Mouse (Mus musculus) midbrain, embryonic 14.5 days (tissue): Measurements from ENCODE around the gene Foxk2. TPM values are rescaled to one million over a fixed set of nuclear protein-coding genes. Genes with fewer than 3 reads are reported as not detected.
"Not testable (repeated sequence)": the region's sequence is repeated elsewhere in the genome, so short reads cannot be mapped to it uniquely, and the experiment has no call there.

Experiments
- ATAC-seq: fragments of 200-750 bp; cut with Nextera tagmentation; 2 replicates; pipeline ENCODE4 v1.8.0; 2017; ENCODE audit warnings: moderate number of reproducible peaks, moderate library complexity; ENCODE audit not compliant: low FRiP score, low TSS enrichment
- DNase-seq: peaks from one replicate; pipeline ENCODE4 v3.0.0-alpha.2; 2015
- H3K27ac ChIP-seq: fragments of 300-500 bp; sonication (generic); replicated peaks from 2 replicates; pipeline ENCODE4 v1.5.1; 2014; ENCODE audit warnings: mild to moderate bottlenecking, low read depth, low read length, moderate library complexity
- H3K27me3 ChIP-seq: fragments of 300-500 bp; sonication (generic); 2 replicates; pipeline ENCODE4 v1.6.1; 2014; ENCODE audit warnings: low read length, control low read depth, mixed read lengths; ENCODE audit not compliant: control insufficient read depth, insufficient read depth
- H3K36me3 ChIP-seq: fragments of 300-500 bp; sonication (generic); 2 replicates; pipeline ENCODE4 v1.6.1; 2014; ENCODE audit warnings: low read length, control low read depth; ENCODE audit not compliant: control insufficient read depth, insufficient read depth
- H3K4me1 ChIP-seq: fragments of 300-500 bp; sonication (generic); 2 replicates; pipeline ENCODE4 v1.6.1; 2014; ENCODE audit warnings: mild to moderate bottlenecking, antibody characterized with exemption, low read length, control low read depth; ENCODE audit not compliant: control insufficient read depth, insufficient read depth
- H3K4me2 ChIP-seq: fragments of 300-500 bp; sonication (generic); 2 replicates; pipeline ENCODE4 v1.6.1; 2014; ENCODE audit warnings: mild to moderate bottlenecking, low read length, moderate library complexity
- H3K4me3 ChIP-seq: fragments of 300-500 bp; sonication (generic); replicated peaks from 2 replicates; pipeline ENCODE4 v1.5.1; 2014; ENCODE audit warnings: low read depth, low read length
- H3K9ac ChIP-seq: fragments of 300-500 bp; sonication (generic); replicated peaks from 2 replicates; pipeline ENCODE4 v1.6.1; 2014; ENCODE audit warnings: mild to moderate bottlenecking, low read length, moderate library complexity
- H3K9me3 ChIP-seq: fragments of 300-500 bp; sonication (generic); 2 replicates; pipeline ENCODE4 v1.6.1; 2016; ENCODE audit warnings: low read length, control low read depth, mixed read lengths; ENCODE audit not compliant: control insufficient read depth
- WGBS: fragments of 180-500 bp; shearing (Covaris S2); extraction: QIAGEN DNeasy Blood & Tissue Kit; methylation state at CpG from one replicate; pipeline ENCODE4 v1.1.7; 2014; 5-methylcytosine and 5-hydroxymethylcytosine counted together
- polyA plus RNA-seq: library from polyadenylated mRNA; unstranded; fragments of >200 nt; fragmentation: Nextera tagmentation; extraction: Ambion mirVana; gene quantifications from 2 replicates; pipeline ENCODE4 v1.2.1, GENCODE M21; 2014

Gene Foxk2
- polyA plus RNA-seq, 1 experiment from 2014 or later, result 16.6 TPM

- DNase-seq (no peak), ATAC-seq (no peak)
- WGBS, result 91% methylated on average over 6 of the region's 6 CpGs
- Histone ChIP-seq H3K9me3 (no peaks in the 10 kb centered on the region; the same call in 1 of the 2 replicates), H3K9ac (no peak overlapping the region), H3K4me1 (no peaks in the 10 kb centered on the region), H3K4me3 (no peak overlapping the region), H3K27me3 (no peaks in the 10 kb centered on the region), H3K4me2 (no peak overlapping the region), H3K36me3 (peaks cover 77% of the 10 kb centered on the region), H3K27ac (no peak overlapping the region)
Observed at GRCm38 (mm10) chr11:121305371-121305770, 45.6 kb downstream of the Foxk2 start.

DNA sequence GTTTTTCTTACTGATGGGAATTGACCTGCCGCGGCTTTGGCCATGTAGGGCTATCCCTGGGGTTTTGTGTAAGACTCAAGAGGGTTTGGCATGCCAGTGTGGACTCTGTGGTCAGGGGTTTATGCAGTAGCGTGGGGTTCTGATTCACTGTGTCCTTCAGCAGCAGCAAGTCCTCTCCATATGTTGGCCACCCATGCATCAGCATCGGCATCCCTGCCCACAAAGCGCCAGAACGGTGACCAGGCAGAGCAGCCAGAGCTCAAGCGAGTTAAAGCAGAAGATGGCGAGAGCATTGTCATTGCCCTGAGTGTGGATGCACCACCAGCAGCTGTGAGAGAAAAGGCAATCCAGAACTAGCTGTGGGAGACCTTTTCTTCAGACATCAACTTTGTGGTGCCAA, 46.8 kb downstream of the Foxk2 start:
- no peak overlapping the region for H3K9ac ChIP-seq
- no peaks in the 10 kb centered on the region; the same call in 1 of the 2 replicates for H3K9me3 ChIP-seq
- no peak for ATAC-seq
- peaks cover 71% of the 10 kb centered on the region for H3K36me3 ChIP-seq
- H3K4me2 ChIP-seq, result no peak overlapping the region
- no peak overlapping the region for H3K4me3 ChIP-seq
- H3K4me1 ChIP-seq, result no peaks in the 10 kb centered on the region
- no peaks in the 10 kb centered on the region for H3K27me3 ChIP-seq
- H3K27ac ChIP-seq, result no peak overlapping the region
- no peak for DNase-seq
- WGBS, result 95% methylated on average over 8 of the region's 8 CpGs

DNA sequence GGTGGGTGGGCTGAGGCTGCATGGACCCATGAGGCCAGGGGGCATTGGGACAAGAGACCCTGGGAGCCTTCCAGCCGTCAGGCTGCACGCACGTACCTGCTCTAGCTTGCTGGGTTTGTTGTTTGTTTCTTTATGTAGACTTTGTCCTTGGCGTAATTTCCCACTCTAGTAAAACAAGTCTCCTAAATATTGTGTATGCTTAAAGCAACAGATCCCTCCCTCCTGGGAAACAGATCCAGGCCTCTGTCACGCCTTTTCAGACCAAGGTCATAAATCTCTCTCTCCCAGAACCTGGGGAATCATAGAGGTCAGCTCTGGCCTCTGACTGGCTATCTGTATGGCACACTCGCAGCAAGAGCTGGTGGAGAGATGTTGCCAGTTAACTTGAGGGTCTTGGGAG, 47.9 kb downstream of the Foxk2 start:
- DNase-seq, ATAC-seq, H3K27ac ChIP-seq, H3K27me3 ChIP-seq, H3K4me1 ChIP-seq, H3K4me3 ChIP-seq, H3K4me2 ChIP-seq, H3K9me3 ChIP-seq, H3K9ac ChIP-seq: not testable (repeated sequence)
- peaks cover 62% of the 10 kb centered on the region for H3K36me3 ChIP-seq
- 97% methylated on average over 6 of the region's 6 CpGs for WGBS

- WGBS, result 88% methylated on average over 1 of the region's 1 CpGs
- peaks cover 39% of the 10 kb centered on the region for H3K36me3 ChIP-seq
Observed at GRCm38 (mm10) chr11:121326034-121326433, 66.2 kb downstream of the Foxk2 start.

DNA sequence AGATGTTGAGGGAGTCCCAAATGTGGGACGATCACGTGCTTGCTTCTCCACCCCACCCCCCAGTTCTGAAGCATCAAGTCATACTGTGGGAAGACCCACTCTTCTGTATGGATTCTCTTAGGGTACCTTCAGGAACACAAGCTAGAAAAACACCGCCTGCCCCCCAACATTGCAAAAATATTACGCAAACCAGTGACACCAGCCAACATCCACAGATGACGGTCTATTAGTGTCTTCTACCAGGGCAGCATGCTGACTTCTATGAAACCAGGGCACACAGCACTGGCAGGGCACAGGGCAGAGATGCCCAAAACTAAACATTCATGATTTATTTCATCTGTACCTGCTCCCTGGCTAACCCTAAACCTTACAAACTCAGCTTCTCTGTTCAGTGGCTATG, 66.9 kb downstream of the Foxk2 start:
- 95% methylated on average over 5 of the region's 5 CpGs for whole genome bisulfite sequencing
- Histone ChIP-seq H3K4me1 (no peaks in the 10 kb centered on the region), H3K4me3 (no peak overlapping the region), H3K27me3 (no peaks in the 10 kb centered on the region), H3K27ac (no peak overlapping the region), H3K9me3 (no peaks in the 10 kb centered on the region), H3K36me3 (peaks cover 39% of the 10 kb centered on the region), H3K4me2 (no peak overlapping the region), H3K9ac (no peak overlapping the region)
- DNase-seq (no peak), ATAC-seq (no peak)

More at GRCm38 (mm10) chr11:121326034-121326433, 66.2 kb downstream of the Foxk2 start:
- Histone ChIP-seq H3K4me2 (no peak overlapping the region), H3K9ac (no peak overlapping the region), H3K4me3 (no peak overlapping the region), H3K9me3 (no peaks in the 10 kb centered on the region), H3K27ac (no peak overlapping the region), H3K27me3 (no peaks in the 10 kb centered on the region), H3K4me1 (no peaks in the 10 kb centered on the region)
- ATAC-seq (no peak), DNase-seq (no peak)

- Histone ChIP-seq H3K9ac (no peak overlapping the region), H3K4me2 (no peak overlapping the region), H3K36me3 (peaks cover 50% of the 10 kb centered on the region), H3K4me3 (no peak overlapping the region), H3K27ac (no peak overlapping the region), H3K27me3 (no peaks in the 10 kb centered on the region), H3K9me3 (no peaks in the 10 kb centered on the region), H3K4me1 (no peaks in the 10 kb centered on the region)
- WGBS, result 99% methylated on average over 9 of the region's 9 CpGs
- DNase-seq (no peak), ATAC-seq (no peak)
Observed at GRCm38 (mm10) chr11:121328206-121328605, 68.4 kb downstream of the Foxk2 start.

- Histone ChIP-seq H3K27ac (no peak overlapping the region), H3K36me3 (peaks cover 54% of the 10 kb centered on the region), H3K9ac (no peak overlapping the region), H3K27me3 (no peaks in the 10 kb centered on the region), H3K9me3 (no peaks in the 10 kb centered on the region), H3K4me1 (no peaks in the 10 kb centered on the region), H3K4me3 (no peak overlapping the region), H3K4me2 (no peak overlapping the region)
- no peak for DNase-seq
- ATAC-seq, result no peak
Observed at GRCm38 (mm10) chr11:121328619-121329018, 68.8 kb downstream of the Foxk2 start.

DNA sequence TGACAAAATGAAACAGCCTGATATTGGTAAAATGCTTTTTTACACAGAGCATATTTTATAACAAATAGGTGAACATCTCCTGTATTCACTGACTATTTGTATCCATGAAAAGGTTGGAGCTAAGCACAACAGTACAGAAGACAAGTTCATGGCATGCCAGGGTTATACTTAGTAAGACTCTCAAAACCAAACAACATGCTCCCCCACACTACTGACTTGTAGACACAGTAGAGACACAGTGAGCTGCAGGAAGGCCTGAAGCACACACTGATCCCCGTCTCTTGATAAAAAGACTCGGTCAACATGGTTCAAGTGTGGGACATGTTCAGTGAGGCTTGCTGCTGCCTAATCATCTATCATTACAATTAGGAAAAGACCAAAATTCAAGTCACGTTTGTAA, 71.9 kb downstream of the Foxk2 start:
- Histone ChIP-seq H3K9me3 (no peaks in the 10 kb centered on the region), H3K27ac (no peak overlapping the region), H3K4me3 (no peak overlapping the region), H3K4me1 (no peaks in the 10 kb centered on the region), H3K36me3 (peaks cover 74% of the 10 kb centered on the region), H3K4me2 (no peak overlapping the region), H3K9ac (no peak overlapping the region), H3K27me3 (no peaks in the 10 kb centered on the region)
- ATAC-seq (no peak), DNase-seq (no peak)
- WGBS, result 93% methylated on average over 3 of the region's 3 CpGs

DNA sequence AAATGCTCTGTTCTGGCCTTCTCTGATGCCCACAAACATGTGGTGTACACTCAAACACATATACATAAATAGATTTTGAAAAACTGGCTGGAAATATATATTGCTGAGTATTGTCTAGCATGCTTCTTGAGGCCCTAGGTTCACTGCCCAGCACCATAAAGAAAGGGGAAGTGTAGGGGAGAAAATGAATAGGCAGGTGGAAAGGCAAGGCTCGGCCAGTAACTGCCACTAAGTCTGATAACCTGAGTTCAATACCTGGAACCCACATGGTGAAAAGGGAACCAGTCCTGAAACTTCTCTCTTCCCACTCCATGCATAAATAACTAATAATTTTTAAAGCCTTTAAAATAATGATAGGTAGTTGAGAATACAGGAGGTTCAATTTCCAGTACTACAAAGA, 79.9 kb downstream of the Foxk2 start:
- H3K9me3 ChIP-seq, result no peaks in the 10 kb centered on the region
- H3K4me3 ChIP-seq, result no peak overlapping the region
- H3K27ac ChIP-seq, result no peak overlapping the region
- H3K36me3 ChIP-seq, result peaks cover 36% of the 10 kb centered on the region
- ATAC-seq, result no peak
- no peak overlapping the region for H3K4me2 ChIP-seq
- H3K4me1 ChIP-seq, result no peaks in the 10 kb centered on the region
- WGBS, result 83% methylated on average over 1 of the region's 1 CpGs
- no peaks in the 10 kb centered on the region for H3K27me3 ChIP-seq
- DNase-seq, result no peak
- H3K9ac ChIP-seq, result no peak overlapping the region
